Mouse (Mus musculus): Measurements from ENCODE around the gene Smox. TPM values are rescaled to one million over a fixed set of nuclear protein-coding genes. Genes with fewer than 3 reads are reported as not detected.
A peak's percentile ranks its signal among the peaks of the same experiment; 100 is the strongest.
"Not testable (repeated sequence)": the region's sequence is repeated elsewhere in the genome, so short reads cannot be mapped to it uniquely, and the experiment has no call there.

Smox gene
- total RNA-seq (2021), result 10 to 100 TPM; 82.6 to 94.8 TPM
- long read RNA-seq, experiment 1, transcript Smox-203 (8 exons, 1,617 nt), result minor isoform, 5 of 92 reads
- long read RNA-seq, experiment 1, transcript Smox-201 (7 exons, 2,270 nt), result major isoform, 36 of 92 reads
- long read RNA-seq, experiment 1, transcript Smox-207 (8 exons, 2,170 nt), result minor isoform, 9 of 92 reads
- long read RNA-seq, experiment 1, partial matches to known transcripts, result 5 of 92 reads
- long read RNA-seq, experiment 1, other reads (novel, unspliced or antisense), result 29 of 92 reads
- long read RNA-seq, experiment 2, transcript Smox-207 (8 exons, 2,170 nt), result minor isoform, 9 of 102 reads
- long read RNA-seq, experiment 2, transcript Smox-201 (7 exons, 2,270 nt), result major isoform, 43 of 102 reads
- long read RNA-seq, experiment 2, transcript Smox-203 (8 exons, 1,617 nt), result minor isoform, 7 of 102 reads
- long read RNA-seq, experiment 2, partial matches to known transcripts, result 5 of 102 reads
- long read RNA-seq, experiment 2, other reads (novel, unspliced or antisense), result 27 of 102 reads

- DNase-seq (ENCODE audit: low spot score in 2 of 2), result no peak
These were observed at the start of gene Smox for GRCm38 (mm10) chr2:131491196-131491595. Gene Smox (plus strand): TSS chr2:131491496.

- DNase-seq (ENCODE audit: low spot score in 2 of 2), result no peak
These were observed 48.0 kb upstream of the Smox start for GRCm38 (mm10) chr2:131443084-131443890.

- no peak for DNase-seq (ENCODE audit: low spot score in 2 of 2)
These were observed 47.5 kb upstream of the Smox start for GRCm38 (mm10) chr2:131443891-131444190.

GRCm38 (mm10) chr2:131446416-131446982 lies 44.8 kb upstream of the Smox start:
- no peak for DNase-seq (ENCODE audit: low spot score in 2 of 2)

GRCm38 (mm10) chr2:131447566-131448330 lies 43.5 kb upstream of the Smox start:
- peak in 1 of 2 experiments; percentile 12 for DNase-seq (ENCODE audit: low spot score in 2 of 2)

- DNase-seq (ENCODE audit: low spot score in 2 of 2), result no peak
These were observed 42.9 kb upstream of the Smox start for GRCm38 (mm10) chr2:131448353-131448752.

- DNase-seq (ENCODE audit: low spot score in 2 of 2), result no peak
These were observed 41.6 kb upstream of the Smox start for GRCm38 (mm10) chr2:131449720-131450119.

GRCm38 (mm10) chr2:131450491-131450890 lies 40.8 kb upstream of the Smox start:
- no peak for DNase-seq (ENCODE audit: low spot score in 2 of 2)

- no peak for DNase-seq (ENCODE audit: low spot score in 2 of 2)
These were observed 33.6 kb upstream of the Smox start for GRCm38 (mm10) chr2:131457728-131458127.

GRCm38 (mm10) chr2:131460946-131461682 lies 30.2 kb upstream of the Smox start:
- no peak for DNase-seq (ENCODE audit: low spot score in 2 of 2)

GRCm38 (mm10) chr2:131462991-131463390 lies 28.3 kb upstream of the Smox start:
- DNase-seq (ENCODE audit: low spot score in 2 of 2), result no peak

GRCm38 (mm10) chr2:131464147-131464546 lies 27.1 kb upstream of the Smox start:
- no peak for DNase-seq (ENCODE audit: low spot score in 2 of 2)

GRCm38 (mm10) chr2:131466732-131467131 lies 24.6 kb upstream of the Smox start:
- no peak for DNase-seq (ENCODE audit: low spot score in 2 of 2)

GRCm38 (mm10) chr2:131469916-131470315 lies 21.4 kb upstream of the Smox start:
- peak in 1 of 2 experiments; percentile 61 for DNase-seq (ENCODE audit: low spot score in 2 of 2)

- DNase-seq (ENCODE audit: low spot score in 2 of 2), result no peak
These were observed 17.5 kb upstream of the Smox start for GRCm38 (mm10) chr2:131473749-131474148.

- DNase-seq (ENCODE audit: low spot score in 2 of 2), result not testable (repeated sequence)
These were observed 14.2 kb upstream of the Smox start for GRCm38 (mm10) chr2:131477105-131477504.

- no peak for DNase-seq (ENCODE audit: low spot score in 2 of 2)
These were observed 13.4 kb upstream of the Smox start for GRCm38 (mm10) chr2:131477917-131478316.

- no peak for DNase-seq (ENCODE audit: low spot score in 2 of 2)
These were observed 12.9 kb upstream of the Smox start for GRCm38 (mm10) chr2:131478349-131478748.

GRCm38 (mm10) chr2:131478916-131479315 lies 12.4 kb upstream of the Smox start:
- DNase-seq (ENCODE audit: low spot score in 2 of 2), result no peak

GRCm38 (mm10) chr2:131481733-131482132 lies 9.6 kb upstream of the Smox start:
- no peak for DNase-seq (ENCODE audit: low spot score in 2 of 2)
